ENCODE assay signal across 8 mouse cellular contexts in the genomic region with DNA sequence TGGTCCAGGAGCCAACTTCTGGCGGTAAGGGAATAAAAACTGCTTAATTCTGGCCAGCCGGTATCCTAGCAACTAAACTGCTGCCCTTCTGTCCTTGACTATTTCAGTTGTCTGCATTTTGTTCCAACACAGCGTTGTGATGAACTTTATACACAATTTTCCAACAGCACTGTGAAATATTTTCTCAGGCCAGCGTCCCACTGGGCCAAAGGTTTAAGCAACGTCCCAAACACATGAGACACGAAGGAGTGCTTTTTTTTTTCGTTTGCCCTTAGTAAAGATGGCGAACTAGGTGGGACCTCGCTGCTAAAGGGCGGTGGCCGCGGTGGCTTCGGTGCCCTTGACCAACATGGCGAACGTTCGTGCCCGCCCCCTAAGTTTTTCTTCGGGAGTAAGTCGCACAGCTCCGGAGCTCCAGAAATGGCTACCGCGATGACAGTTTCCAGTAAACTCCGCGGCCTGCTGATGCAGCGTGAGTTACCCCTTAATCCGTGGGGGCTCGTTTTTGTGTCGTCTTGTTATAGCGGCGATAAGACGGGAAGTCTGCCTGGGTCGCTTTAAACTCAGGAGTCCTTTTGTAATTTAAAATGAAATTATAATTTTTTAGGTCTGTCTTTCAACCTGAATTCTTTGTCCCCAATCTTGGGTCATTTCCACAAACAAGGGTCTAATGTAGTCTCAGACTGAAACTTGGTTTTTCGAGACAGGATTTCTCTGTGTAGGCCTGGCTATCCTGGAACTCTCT. TPM values are rescaled to one million over a fixed set of nuclear protein-coding genes. Genes with fewer than 3 reads are reported as not detected.
DNase-seq lines count a peak whose midpoint lies in the region; ATAC-seq and TF ChIP-seq lines count a peak whose summit lies in the region.

A gene (plus strand): TSS at position 277 of the 745 bp plus-strand sequence.

- 0 out of 2 replicates have a peak, but pooled peaks cover 2% of the 10 kb centered on the region for H3K79me2 ChIP-seq in CH12.LX (replicated peaks; ENCODE audit: control insufficient read depth, extremely low read depth, insufficient read depth, poor library complexity, severe bottlenecking)

- H3K4me1 ChIP-seq in CH12.LX (ENCODE audit: control insufficient read depth in 1 of 2, insufficient read depth in 2 of 2): peaks cover 23 to 57% of the 10 kb centered on the region in 2 experiments
- peaks cover 7% of the 10 kb centered on the region; the same call in 1 of the 2 replicates for H3K4me1 ChIP-seq in forebrain, embryonic 11.5 days (replicated peaks; ENCODE audit: control insufficient read depth, insufficient read depth, low read length)
- H3K4me1 ChIP-seq in heart, embryonic 16.5 days (ENCODE audit: control insufficient read depth, insufficient read depth, low read length): peaks cover 32% of the 10 kb centered on the region
- peaks cover 71% of the 10 kb centered on the region for H3K4me1 ChIP-seq in liver, embryonic 15.5 days (replicated peaks)
- peaks cover 14% of the 10 kb centered on the region for H3K4me1 ChIP-seq in neural tube, embryonic 12.5 days

- H3K4me2 ChIP-seq in CH12.LX (ENCODE audit: insufficient read depth, low read depth, poor library complexity, severe bottlenecking): peak within 1 kb of the TSS; percentile 58
- peak within 1 kb of the TSS; percentile 64 for H3K4me2 ChIP-seq in forebrain, embryonic 11.5 days (ENCODE audit: low read depth, low read length, severe bottlenecking)
- H3K4me2 ChIP-seq in heart, embryonic 16.5 days (ENCODE audit: low read depth, low read length): peak within 1 kb of the TSS; percentile 65
- H3K4me2 ChIP-seq in liver, embryonic 15.5 days: peak within 1 kb of the TSS; percentile 74
- peak within 1 kb of the TSS; percentile 62 for H3K4me2 ChIP-seq in neural tube, embryonic 12.5 days (replicated peaks)

- peak; percentile 75 for TF ChIP-seq POLR2A in CH12.LX (IDR thresholded peaks at IDR 0.05; ENCODE audit: low read depth, low read length)

- no peaks in the 10 kb centered on the region for H3K27me3 ChIP-seq in CH12.LX (replicated peaks)
- H3K27me3 ChIP-seq in forebrain, embryonic 11.5 days (ENCODE audit: control insufficient read depth, insufficient read depth, low read length): no peaks in the 10 kb centered on the region
- no peaks in the 10 kb centered on the region for H3K27me3 ChIP-seq in heart, embryonic 16.5 days (ENCODE audit: control insufficient read depth, insufficient read depth, low read length)
- no peaks in the 10 kb centered on the region for H3K27me3 ChIP-seq in liver, embryonic 15.5 days
- no peaks in the 10 kb centered on the region for H3K27me3 ChIP-seq in neural tube, embryonic 12.5 days (replicated peaks)

- TF ChIP-seq EP300 in CH12.LX (IDR thresholded peaks at IDR 0.05; ENCODE audit: low read length): no peak

- peak within 1 kb of the TSS; percentile 78 for H3K9ac ChIP-seq in CH12.LX (ENCODE audit: insufficient read depth, low read depth)
- peak within 1 kb of the TSS; percentile 73 for H3K9ac ChIP-seq in forebrain, embryonic 11.5 days (ENCODE audit: low read length)
- H3K9ac ChIP-seq in heart, embryonic 16.5 days (ENCODE audit: low read length): peak within 1 kb of the TSS; percentile 71
- H3K9ac ChIP-seq in liver, embryonic 15.5 days: peak within 1 kb of the TSS; percentile 67
- H3K9ac ChIP-seq in neural tube, embryonic 12.5 days: peak within 1 kb of the TSS; percentile 56

- in situ Hi-C loops in CH12.LX (cut with MboI; ENCODE audit: low pct_ligation_motif_present, low pct_unique_long_range_greater_than_20kb, low sequenced_read_pairs): loop anchor here (5.0 kb wide), 1 partner anchor 42 kb away; no protein-coding TSS in a partner anchor

- H3K4me3 ChIP-seq in CH12.LX (replicated peaks in 1 of 3; ENCODE audit: low read depth in 2 of 3, low read length in 2 of 3, poor library complexity in 1 of 3): peak within 1 kb of the TSS; percentile 56 to 58 (median 57)
- H3K4me3 ChIP-seq in forebrain, embryonic 11.5 days (ENCODE audit: low read depth, low read length): peak within 1 kb of the TSS; percentile 38
- peak within 1 kb of the TSS; percentile 55 for H3K4me3 ChIP-seq in heart, embryonic 16.5 days (ENCODE audit: low read length)
- H3K4me3 ChIP-seq in liver, embryonic 15.5 days (replicated peaks): peak within 1 kb of the TSS; percentile 63
- H3K4me3 ChIP-seq in neural tube, embryonic 12.5 days: peak within 1 kb of the TSS; percentile 43

- peak within 1 kb of the TSS; percentile 26 for H3K27ac ChIP-seq in CH12.LX (ENCODE audit: insufficient read depth, low read depth)
- H3K27ac ChIP-seq in forebrain, embryonic 11.5 days (ENCODE audit: low read depth, low read length): peak within 1 kb of the TSS; percentile 77
- peak within 1 kb of the TSS; percentile 95 for H3K27ac ChIP-seq in heart, embryonic 16.5 days (ENCODE audit: low read length)
- H3K27ac ChIP-seq in liver, embryonic 15.5 days (replicated peaks): peak within 1 kb of the TSS; percentile 84
- peak within 1 kb of the TSS; percentile 51; the same call in 1 of the 2 replicates for H3K27ac ChIP-seq in neural tube, embryonic 12.5 days

- H3K36me3 ChIP-seq in CH12.LX (replicated peaks in 1 of 2; ENCODE audit: control insufficient read depth in 1 of 2, insufficient read depth in 1 of 2, low read length in 1 of 2): peaks cover 33 to 45% of the 10 kb centered on the region in 2 experiments
- peaks cover 20% of the 10 kb centered on the region for H3K36me3 ChIP-seq in forebrain, embryonic 11.5 days (ENCODE audit: control insufficient read depth, insufficient read depth, low read length)
- peaks cover 32% of the 10 kb centered on the region for H3K36me3 ChIP-seq in heart, embryonic 16.5 days (ENCODE audit: control insufficient read depth, insufficient read depth)
- peaks cover 35% of the 10 kb centered on the region for H3K36me3 ChIP-seq in liver, embryonic 15.5 days (replicated peaks)
- H3K36me3 ChIP-seq in neural tube, embryonic 12.5 days: peaks cover 34% of the 10 kb centered on the region

- TF ChIP-seq RAD21 in CH12.LX (IDR thresholded peaks at IDR 0.05; ENCODE audit: low read depth, low read length): no peak

- no peak for TF ChIP-seq CTCF in CH12.LX (conservative IDR thresholded peaks at IDR 0.05 in 1 of 2, IDR thresholded peaks at IDR 0.05 in 1 of 2; ENCODE audit: low read depth in 2 of 2, low read length in 2 of 2)

- H3K9me3 ChIP-seq in CH12.LX (replicated peaks; ENCODE audit: low read length): peaks cover 5% of the 10 kb centered on the region
- H3K9me3 ChIP-seq in forebrain, embryonic 11.5 days (ENCODE audit: control insufficient read depth, low read length): no peaks in the 10 kb centered on the region
- H3K9me3 ChIP-seq in heart, embryonic 16.5 days (replicated peaks; ENCODE audit: control insufficient read depth, low read length): no peaks in the 10 kb centered on the region
- H3K9me3 ChIP-seq in liver, embryonic 15.5 days (replicated peaks): no peaks in the 10 kb centered on the region
- H3K9me3 ChIP-seq in neural tube, embryonic 12.5 days: no peaks in the 10 kb centered on the region

- 3% methylated on average over 33 of the region's 33 CpGs for WGBS in forebrain, embryonic 11.5 days
- WGBS in heart, embryonic 16.5 days: 2% methylated on average over 33 of the region's 33 CpGs
- WGBS in liver, embryonic 15.5 days (ENCODE audit: insufficient replicate concordance): 1% methylated on average over 33 of the region's 33 CpGs
- 3% methylated on average over 33 of the region's 33 CpGs for WGBS in neural tube, embryonic 12.5 days

- peak; percentile 82 for ATAC-seq in forebrain, embryonic 11.5 days (replicated peaks; ENCODE audit: low FRiP score)
- peak; percentile 83 for ATAC-seq in heart, embryonic 16.5 days (replicated peaks; ENCODE audit: extremely low read depth, insufficient read depth, low FRiP score)
- peak; percentile 83 for ATAC-seq in liver, embryonic 15.5 days (ENCODE audit: insufficient read depth)
- peak; percentile 63 for ATAC-seq in neural tube, embryonic 12.5 days (ENCODE audit: low FRiP score, low read depth)

- peak; percentile 93 for DNase-seq in CH12.LX (ENCODE audit: extremely low read depth)
- peak; percentile 87 for DNase-seq in c-Kit-positive CD71-positive TER-119-negative erythroid progenitor cells, embryonic 14.5 days (ENCODE audit: low read depth)
- DNase-seq in forebrain, embryonic 11.5 days (ENCODE audit: low spot score): peak; percentile 93
- peak; percentile 94 to 95 for DNase-seq in kidney, postnatal 36 days
- peak; percentile 86 for DNase-seq in telencephalon, adult 2 months (ENCODE audit: low read depth, low spot score)

- dilution Hi-C loops in CH12.LX (cut with MboI; ENCODE audit: extremely low pct_ligation_motif_present, extremely low pct_unique_long_range_greater_than_20kb, low sequenced_read_pairs): no loop called here

TF ChIP-seq in CH12.LX, 34 proteins besides CTCF, POLR2A, EP300 and RAD21 (continues in another document):
- TF ChIP-seq MYC (IDR thresholded peaks at IDR 0.05; ENCODE audit: low read depth, low read length) (peak; percentile 69), TBP (conservative IDR thresholded peaks at IDR 0.05; ENCODE audit: low read depth, low read length) (no peak; the same call in 1 of the 2 replicates), JUND (conservative IDR thresholded peaks at IDR 0.05; ENCODE audit: low read depth, low read length) (no peak), RCOR1 (conservative IDR thresholded peaks at IDR 0.05; ENCODE audit: low read depth, low read length) (peak; percentile 99), JUN (IDR thresholded peaks at IDR 0.05; ENCODE audit: insufficient read depth, low read depth, low read length) (no peak), MEF2A (IDR thresholded peaks at IDR 0.05; ENCODE audit: borderline replicate concordance, low read depth, low read length) (peak; percentile 46; the same call in 1 of the 2 replicates), HCFC1 (IDR thresholded peaks at IDR 0.05; ENCODE audit: low read depth, low read length) (peak; percentile 94), PAX5 (IDR thresholded peaks at IDR 0.05; ENCODE audit: low read length) (no peak), MAX (IDR thresholded peaks at IDR 0.05; ENCODE audit: low read length) (peak; percentile 72; the same call in 1 of the 2 replicates), NELFE (IDR thresholded peaks at IDR 0.05; ENCODE audit: low read depth, low read length) (no peak; the same call in none of the 2 replicates), IRF4 (IDR thresholded peaks at IDR 0.05; ENCODE audit: low read depth, low read length) (peak; percentile 61), CHD2 (IDR thresholded peaks at IDR 0.05; ENCODE audit: low read length) (peak; percentile 42; the same call in 1 of the 2 replicates), GABPA (IDR thresholded peaks at IDR 0.05; ENCODE audit: insufficient replicate concordance, low read depth, low read length) (no peak; the same call in 1 of the 2 replicates)

RNA-seq across cellular contexts. Expression of the gene that starts here (rescaled TPM):
- 103 and 124 TPM in 2 replicates for total RNA-seq in CH12.LX (2012; rRNA removed)
- total RNA-seq in CH12.LX (2014; rRNA removed): 119 and 121 TPM in 2 replicates
- 65.1 and 67.6 TPM in 2 replicates for polyA plus RNA-seq in CH12.LX (2012; ENCODE audit: insufficient read length, low read depth)
- polyA plus RNA-seq in forebrain, embryonic 11.5 days (2014; fragmentation: Nextera tagmentation; extraction: Ambion mirVana): 70.6 and 74.0 TPM in 2 replicates
- 281 and 288 TPM in 2 replicates for polyA plus RNA-seq in heart, embryonic 16.5 days (2015; fragmentation: Nextera tagmentation; extraction: Ambion mirVana)
- 125 and 148 TPM in 2 replicates for polyA plus RNA-seq in liver, embryonic 15.5 days (2015; fragmentation: Nextera tagmentation; extraction: Ambion mirVana)
- polyA plus RNA-seq in neural tube, embryonic 12.5 days (2016; fragmentation: Nextera tagmentation; extraction: Ambion mirVana): 82.2 and 89.2 TPM in 2 replicates

Comparison
In these comparisons a context has a peak if more than half of its experiments do, and no peak if none do; other contexts are left out.
1. Peak in every context shown above with its lines: DNase-seq, ATAC-seq, H3K4me3 ChIP-seq and H3K27ac ChIP-seq.
2. H3K27ac ChIP-seq: peak in every context shown above with its lines; median percentile 95 in heart, embryonic 16.5 days; 84 in liver, embryonic 15.5 days; 77 in forebrain, embryonic 11.5 days; 51 in neural tube, embryonic 12.5 days; 26 in CH12.LX.